Mouse (Mus musculus) cerebellum, adult 8-10 months (tissue): Measurements from ENCODE around the gene Ppm1h.
"Not testable (repeated sequence)": the region's sequence is repeated elsewhere in the genome, so short reads cannot be mapped to it uniquely, and the experiment has no call there.

Experiments
- DNase-seq: peaks from one replicate; pipeline ENCODE4 v3.0.0; 2022

The Ppm1h gene

DNA sequence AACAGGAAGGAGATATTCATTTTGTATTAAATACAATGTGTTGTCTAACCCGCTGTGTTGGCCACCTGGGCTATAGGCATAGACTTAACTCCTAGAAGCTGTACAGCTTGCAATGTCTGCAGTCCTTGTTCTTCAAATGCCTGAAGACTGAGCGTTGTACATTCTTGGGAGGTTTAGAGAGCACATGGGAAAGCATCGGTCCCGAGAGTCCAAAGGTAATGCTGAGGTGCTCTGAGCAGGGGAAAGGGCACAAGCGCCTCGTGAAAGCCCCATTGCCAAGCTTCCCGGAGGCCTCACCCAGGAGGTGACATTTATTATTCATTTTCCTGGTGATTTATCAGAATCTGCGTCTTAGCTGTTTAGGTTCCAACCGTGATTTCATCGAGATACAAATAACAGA is 261.0 kb downstream of the Ppm1h start:
- no peak for DNase-seq

DNA sequence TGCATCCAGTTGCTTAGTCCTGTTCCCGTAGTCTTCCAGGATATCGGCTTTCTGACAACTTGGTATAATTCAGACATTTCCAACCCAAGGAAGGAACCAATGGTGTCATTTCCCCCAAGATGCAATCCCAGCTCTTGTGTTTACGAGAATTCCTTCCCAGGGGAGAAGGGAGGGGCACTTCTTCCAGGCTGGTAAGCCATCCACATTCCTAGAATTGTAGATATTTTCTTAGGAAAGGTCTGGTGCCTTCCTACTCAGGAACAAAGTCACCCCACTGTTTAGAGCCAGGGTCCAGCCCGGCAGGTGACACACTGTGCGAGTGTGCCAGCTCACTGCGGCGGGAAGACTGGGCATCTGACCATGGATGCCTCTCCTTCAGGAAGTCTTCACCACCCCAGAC is 264.2 kb downstream of the Ppm1h start:
- DNase-seq: no peak

DNA sequence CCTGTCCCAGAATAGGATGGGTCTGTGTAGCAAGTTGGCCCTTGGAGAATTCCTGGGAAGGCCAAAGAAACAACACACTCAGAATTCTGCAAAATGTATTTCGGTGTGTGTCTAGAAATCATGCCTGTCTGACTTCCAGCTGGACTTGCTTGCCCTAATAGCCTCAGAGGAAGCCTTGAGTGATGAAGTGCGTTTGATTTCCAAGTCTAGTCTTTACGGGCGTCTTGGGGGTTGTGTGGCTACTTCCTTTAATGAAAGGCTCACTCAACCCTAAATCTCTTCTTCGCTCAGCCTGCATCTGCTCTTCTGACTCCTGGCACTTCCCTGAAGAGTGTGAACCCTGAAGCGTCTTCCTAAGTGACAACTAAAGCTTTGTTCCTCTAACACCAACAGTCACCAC is 265.3 kb downstream of the Ppm1h start:
- DNase-seq: no peak

DNA sequence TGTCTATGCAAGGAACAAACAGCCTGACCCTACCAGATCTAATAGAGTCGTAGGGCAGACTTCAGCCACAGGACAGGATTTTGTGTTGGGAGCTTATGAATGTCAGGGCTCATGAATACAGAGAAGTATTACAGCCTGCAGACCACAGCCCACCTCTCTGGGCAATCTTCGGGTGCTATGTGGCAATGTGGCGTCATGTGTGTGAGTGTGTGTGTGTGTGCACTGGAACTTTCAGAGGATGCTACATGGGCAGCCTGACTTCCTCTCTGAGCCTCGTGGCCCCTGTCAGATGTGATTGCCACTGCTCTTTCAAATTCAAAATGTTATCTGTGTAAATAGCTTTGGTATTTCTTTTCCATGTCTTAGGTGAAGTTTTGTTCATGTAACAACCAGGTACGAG is 266.3 kb downstream of the Ppm1h start:
- DNase-seq: no peak

DNA sequence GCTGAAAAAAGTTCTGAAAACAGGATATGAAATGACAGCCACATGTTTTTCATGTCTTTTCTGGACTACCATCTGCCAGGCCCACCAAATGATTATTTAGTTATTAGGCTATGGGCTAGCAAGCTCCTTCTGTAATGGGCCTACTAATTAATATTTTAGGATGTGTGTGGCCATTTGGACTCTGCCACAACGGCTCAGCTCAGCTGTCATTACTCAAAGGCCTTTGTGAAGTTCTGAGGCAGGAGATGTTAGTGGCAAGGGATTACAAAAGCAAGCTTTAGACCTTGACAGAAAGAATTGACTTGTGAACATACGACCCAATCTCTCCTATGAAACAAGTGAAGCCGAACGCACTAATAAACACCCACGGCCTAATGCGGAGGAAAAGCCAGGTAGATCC is 272.4 kb downstream of the Ppm1h start:
- no peak for DNase-seq

DNA sequence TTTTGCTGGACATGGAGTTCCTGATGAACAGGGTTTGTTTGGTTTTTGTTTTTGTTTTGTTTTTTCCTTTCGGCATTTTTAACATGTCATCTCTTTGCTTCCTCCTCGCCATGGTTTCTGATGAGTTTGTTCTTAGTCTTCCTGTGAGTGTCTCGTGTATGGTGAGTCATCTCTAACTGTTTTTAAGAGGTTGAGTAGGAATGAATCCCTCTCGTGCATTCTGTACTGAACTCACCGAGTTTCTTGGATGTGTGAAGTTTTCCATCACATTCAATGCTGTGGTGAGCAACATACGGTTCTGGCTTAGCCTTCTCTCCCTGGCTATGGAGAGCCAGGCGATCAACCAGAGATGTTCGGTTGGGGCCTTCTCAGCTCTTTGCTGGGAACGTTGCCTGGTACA is 275.0 kb downstream of the Ppm1h start:
- no peak for DNase-seq

DNA sequence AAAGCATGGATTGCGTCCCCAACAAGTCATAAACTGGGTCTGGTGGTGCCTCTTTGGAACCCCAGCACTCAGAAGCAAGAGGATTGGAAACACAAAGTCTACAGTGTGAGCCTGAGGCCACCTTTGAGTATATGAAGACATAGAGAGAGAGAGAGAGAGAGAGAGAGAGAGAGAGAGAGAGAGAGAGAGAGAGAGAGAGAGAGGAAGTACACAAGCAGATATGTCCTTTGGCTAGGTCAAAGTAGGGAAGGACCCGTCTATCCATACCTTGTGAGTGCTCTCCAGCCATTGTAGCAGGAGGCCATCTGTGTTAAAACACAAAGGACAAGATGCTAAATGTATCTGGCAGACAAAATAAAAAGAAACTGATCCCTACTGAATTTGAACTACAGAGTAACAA is 279.4 kb downstream of the Ppm1h start:
- no peak for DNase-seq

DNA sequence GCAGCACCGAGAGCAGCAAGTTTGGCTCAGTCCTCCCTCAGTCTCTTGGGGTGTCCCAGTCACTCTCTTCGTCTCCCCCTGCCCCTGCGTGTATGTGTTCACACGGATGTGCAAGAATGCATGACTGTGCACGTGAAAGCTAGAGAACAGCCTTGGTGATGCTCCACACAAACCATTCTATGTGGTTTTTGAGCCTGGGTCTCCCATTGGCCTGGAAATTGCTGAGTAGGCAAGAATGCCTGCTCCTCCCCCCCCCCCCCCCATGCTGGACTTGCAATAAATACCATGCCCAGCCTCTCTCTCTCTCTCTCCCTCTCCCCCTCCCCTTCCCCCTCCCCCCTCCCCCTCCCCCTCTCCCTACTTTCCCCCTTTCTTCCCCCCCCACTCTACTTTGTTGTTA is 280.1 kb downstream of the Ppm1h start:
- no peak for DNase-seq

DNA sequence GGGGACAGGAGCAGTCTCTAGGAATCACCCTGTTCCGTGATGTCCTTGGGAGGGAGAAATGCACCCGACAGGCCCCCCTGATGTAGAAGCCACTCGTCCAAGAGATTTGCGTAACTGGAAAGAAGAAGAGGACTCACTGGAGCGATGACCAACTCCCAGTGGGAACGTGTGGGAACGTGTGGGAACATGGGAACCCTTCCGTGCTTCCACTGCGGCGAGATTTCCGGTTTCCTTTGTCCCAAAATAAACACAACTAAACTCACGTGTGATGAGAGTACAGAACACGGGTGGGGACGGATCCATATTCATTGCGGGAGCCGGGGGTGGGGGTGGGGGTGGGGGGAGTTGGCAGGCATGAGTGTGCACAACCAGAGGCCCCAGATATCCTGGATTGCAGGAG is 281.7 kb downstream of the Ppm1h start:
- no peak for DNase-seq

DNA sequence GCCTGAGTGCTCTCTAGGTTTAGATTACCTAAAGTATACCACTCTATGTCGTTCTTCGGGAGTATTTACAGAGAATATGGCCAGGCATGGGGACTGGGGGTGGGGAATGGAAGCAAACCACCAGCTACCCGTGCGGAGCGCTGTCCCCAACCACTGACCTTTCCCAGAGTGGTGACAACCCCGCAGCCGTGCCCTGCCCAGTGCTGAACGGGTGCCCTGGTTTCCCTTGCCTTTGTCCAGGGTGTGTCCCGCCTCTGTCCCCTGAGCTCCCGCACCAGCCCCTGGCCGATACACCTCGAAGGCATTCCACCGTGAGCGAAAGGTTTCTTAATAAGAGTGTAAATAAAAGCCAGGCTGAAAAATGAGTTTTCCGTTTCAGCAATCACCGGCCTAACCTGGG is 282.2 kb downstream of the Ppm1h start:
- DNase-seq: no peak

DNA sequence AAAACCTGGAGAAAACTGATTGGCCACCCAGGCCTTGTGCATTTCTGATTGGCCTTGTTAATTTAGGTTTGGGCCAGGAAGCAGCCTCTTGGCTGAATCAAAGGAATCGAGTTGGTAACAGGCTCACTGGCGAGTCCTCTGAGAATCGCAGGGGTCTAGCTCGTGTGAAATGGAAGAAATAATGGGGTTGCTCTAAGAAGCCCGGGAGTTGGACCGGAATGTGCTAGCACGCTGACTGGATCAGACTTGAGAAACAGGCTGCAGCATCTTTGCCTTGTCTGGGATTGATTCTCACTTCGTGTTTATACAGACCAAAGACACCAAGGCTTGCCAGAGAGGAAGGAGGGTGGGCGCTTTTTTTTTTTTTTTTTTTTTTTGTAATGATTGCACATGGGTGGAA is 282.9 kb downstream of the Ppm1h start:
- no peak for DNase-seq

DNA sequence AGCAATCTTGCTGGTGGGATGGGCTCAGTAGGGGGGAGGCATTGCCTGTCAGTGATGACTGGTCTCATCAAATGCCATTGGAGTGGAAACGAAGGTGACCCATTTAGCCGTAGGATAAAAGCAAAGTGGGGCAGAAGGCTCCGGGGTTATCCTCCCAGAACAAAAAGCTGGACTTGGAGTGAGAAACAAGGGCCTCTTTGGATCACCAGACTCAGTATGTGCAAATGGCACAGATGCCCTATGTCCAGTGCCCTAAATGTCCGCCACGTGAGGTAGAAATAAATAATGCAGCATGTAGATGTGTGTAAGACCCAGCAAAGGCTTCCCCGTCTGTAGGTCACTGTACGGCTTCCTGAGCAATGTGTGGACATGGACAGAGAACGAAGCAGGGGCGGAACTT is 284.1 kb downstream of the Ppm1h start:
- no peak for DNase-seq

DNA sequence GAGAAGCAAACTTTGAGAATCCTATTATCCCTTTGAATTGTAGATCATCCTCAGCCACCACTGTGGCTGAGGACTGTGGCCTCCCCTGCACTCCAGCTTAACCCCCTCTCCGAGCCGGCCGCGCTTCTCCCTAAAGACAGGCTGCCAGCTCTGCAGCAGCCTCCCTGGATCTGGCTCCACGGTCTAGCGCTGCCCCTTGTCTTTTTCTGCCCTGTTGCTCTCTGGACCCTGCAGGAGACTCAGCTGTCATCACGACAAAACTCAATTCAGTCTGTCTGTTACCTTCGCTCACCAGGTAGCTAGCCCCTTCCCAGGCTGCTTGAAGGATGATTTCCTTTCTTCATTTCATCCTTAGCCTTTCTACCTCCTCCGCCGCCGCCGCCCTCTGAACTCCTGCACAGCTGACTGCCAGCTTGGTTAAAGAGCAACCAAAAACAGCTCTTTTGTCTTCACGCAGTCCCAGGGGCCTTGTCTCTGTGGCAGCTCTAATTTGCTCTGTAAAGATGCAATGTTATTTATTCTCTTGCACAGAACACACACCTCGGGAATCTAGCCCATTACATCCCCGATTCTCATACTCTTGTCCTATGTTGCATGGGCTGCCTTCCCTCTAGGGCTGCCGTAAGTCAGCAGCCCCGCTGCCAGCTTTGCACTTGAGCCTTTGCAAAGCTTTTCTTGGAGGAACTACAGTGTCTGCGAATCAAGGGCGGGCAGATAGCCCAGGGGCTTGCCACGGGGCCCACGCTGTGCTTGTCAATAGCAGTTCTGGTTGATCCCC is 285.1 kb downstream of the Ppm1h start:
- DNase-seq: no peak

DNA sequence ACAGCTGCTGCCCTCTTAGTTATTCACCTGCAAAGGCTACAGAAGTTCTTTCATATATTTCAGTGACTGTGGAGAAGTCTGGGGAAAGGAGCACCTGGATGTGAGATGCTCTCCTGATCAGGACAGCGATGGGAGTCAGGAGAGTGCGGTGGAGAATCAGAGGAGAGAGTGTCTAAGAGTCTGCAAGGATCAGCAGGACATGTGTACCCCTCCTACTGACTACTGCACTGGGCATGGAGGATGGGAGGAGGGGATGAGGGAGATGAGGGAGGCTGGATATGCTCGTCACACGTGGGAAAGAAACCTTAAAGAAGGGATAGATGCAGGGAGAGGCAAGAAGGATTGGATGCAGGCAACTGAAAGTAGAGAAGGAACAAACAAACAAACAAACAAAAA is 285.7 kb downstream of the Ppm1h start:
- no peak for DNase-seq

DNA sequence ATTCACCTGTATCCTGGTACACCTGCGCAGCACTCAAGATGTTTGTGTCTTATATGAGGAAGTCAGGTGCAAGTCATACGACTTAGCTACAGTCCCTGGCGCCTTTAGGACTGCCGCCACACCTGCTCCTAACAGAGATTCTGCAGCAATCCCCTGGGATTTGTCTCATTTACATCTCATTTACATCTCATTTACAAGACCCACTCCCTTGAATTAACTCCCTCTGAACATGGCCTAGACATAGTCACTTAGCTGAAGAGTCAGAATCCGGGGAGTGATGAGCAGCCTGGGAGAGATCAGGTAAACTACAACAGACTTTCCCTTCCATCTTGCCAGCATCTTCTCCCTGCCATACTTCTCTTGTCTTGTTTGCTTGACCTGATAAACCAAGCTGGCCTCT is 287.1 kb downstream of the Ppm1h start:
- DNase-seq: not testable (repeated sequence)

DNA sequence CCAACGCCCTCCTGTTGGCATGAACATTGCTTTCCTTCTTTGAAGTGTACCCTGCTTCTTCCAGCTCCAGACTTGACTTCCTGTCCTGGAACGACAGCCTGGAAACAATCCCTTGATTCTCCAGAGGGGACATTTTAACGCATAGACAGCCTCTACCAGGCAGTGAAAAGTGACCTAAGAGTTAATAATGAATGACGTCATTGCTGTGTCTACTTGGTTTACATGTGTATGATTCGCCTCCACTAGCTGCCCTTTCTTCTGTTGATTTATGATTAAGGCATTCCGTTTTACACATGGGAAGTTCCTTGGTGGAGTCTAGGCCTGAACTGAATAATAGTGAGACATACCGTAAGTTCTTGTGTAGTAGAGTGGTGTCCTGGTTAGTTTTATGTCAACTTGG is 287.9 kb downstream of the Ppm1h start:
- DNase-seq: no peak

DNA sequence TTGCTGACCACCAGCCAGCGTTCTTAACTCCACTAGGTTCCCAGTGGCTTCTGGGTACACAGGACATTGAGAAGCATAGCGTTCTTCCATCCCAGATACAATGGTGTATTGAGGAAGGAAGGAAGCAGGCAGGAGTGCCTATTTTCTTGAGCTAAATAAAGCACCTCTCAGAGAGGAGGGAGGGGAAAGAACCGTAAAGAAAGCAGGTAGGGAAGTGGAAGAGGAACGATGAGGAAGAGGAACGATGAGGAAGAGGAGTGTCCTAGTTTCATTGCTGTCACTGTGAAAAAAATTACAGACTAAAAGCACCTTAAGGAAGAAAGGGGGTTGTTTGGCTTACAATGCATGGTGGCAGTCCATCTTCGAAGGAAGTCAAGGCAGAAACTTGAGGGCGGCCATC is 291.6 kb downstream of the Ppm1h start:
- DNase-seq: no peak

DNA sequence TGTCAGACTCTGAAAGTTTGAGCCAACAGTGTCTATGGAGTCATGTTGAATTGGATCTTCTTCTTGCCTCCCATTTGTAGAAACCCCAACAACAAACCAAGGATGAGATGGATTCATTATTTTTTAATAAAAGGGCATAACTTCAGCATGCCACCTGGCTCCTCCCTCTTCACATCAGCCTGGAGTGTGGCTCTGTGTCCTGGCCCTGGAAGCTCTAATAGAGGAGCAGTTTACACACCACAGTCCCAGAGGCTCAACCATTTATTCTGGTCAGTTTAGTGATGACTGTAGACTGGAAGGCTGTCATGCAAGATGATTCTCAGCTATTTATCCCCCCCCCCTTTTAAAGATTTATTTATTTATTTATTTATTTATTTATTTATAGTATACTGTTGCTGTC is 294.7 kb downstream of the Ppm1h start:
- no peak for DNase-seq

DNA sequence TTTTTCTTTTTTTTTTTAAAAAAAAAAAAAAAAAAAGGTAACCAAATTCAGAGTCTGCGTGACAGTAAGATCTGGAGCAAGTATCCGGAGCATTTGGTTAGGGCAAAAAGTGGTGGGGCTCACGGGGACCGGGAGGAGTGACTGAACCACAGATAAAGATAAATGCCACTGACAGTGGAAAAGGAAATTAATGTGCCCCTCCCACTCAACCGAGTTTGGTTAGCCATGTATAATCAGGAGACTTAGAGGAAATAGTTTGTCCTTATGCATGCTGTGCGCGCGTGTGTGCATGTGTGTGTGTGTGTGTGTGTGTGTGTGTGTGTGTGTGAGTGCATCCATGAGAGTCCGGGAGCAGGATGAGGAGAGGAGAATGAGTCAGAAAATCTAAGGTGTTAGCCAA is 297.5 kb downstream of the Ppm1h start:
- no peak for DNase-seq

DNA sequence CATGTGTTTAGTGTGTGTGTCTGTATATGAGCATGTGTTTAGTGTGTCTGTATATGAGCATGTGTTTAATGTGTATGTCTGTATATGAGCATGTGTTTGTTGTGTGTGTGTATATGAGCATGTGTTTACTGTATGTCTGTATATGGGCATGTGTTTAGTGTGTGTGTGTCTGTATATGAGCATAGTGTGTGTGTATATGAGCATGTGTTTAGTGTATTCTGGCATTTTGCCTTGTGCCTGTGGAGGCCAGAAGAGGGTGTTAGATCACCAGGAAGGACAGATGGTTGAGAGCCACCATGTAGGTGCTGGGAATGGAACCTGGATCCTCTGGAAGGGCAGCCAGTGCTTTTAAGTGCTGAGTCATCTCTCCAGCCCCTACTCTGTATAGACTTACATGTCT is 300.8 kb downstream of the Ppm1h start:
- DNase-seq: no peak

DNA sequence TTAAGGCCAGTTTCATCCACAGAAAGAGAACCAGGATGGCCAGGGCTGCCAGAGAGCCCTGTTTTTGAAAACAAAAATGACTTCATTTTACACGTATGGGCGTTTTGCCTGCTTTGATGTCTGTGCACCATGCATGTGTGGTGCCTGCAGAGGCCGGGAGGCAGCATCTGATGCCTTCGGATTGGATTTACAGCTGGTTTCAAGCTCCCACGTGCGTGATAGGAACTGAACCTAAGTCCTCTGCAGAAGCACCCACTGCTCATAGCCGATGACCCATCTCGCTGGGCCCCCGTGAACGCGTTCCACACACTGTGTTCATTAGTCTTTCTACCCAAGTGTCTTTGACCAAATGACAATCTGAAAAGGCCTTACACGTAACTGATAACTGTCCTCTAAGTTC is 301.6 kb downstream of the Ppm1h start:
- DNase-seq: no peak

DNA sequence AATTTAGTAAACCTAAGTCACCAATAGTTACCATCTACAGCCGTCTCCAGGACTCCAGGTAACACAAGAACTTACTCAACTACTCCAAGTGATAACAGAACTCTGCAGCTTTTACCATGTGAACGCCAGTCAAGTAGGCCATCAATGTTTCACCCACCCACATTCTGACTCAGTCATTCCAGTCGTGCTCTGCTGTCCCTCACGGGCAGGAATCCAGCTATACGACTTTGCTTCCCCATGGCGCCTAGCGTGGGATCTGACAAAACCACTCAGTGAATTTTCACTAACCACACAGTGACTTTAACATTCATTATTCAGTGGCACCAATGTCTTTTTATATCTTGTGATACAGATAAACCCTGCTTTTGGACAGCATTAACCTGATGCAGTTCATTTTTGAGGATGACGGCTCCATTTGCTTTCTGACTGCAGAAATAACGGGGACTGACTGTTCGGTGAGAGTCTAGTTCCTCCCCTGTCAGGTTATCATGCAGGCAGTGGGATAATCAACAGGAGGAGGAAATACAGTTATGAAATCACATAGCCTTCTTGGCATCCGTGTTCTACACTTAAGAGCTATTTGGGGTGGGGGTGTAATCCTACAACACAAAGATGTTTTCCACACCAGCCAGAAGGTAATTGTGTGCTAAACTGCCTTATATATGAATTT is 304.5 kb downstream of the Ppm1h start:
- DNase-seq: no peak

DNA sequence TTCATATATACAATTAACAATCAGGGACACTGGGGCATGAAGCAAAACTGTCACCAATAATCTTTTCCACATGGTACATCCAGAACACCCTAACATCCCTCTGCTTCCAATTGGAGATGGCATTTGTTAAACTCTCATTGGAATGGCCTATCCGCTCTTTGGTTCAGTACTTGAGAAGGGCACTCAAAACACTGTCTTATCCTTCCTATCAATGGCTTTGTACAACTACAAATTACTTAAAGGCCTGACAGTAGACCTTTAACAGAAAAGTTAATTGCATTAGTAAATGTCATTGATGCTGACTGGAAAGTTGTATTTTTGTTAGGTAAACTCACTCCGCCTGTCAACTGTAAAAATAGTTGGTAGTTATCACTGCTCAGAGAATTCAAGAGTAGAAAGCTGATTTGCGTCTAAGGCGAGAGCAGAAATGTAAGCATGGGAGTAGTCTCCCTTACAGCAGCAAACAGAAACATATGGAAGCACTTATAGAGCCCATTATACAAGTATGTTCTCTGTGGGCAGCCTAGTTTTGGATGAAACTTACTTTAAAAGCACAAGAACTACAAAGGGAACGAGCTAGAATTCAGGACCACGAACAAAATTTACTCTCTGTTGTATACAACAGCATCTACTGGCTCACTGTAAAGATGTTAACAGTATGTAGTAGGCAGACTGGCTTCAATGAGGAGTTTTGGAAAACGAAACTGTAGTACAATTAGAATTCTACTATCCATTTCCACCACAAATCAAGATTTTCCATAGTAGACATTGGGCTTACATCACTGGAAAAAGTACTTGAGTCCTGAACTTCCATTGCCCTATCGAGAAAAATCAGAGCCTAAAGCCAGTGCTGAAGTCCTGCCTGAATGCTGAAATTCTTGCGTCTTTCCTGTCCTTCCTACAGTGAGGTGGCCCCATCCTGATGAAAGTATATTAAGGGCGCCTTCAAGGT is 305.3 kb downstream of the Ppm1h start:
- DNase-seq: no peak
